Mouse (Mus musculus): Measurements from ENCODE around the gene Mrpl52. TPM values are rescaled to one million over a fixed set of nuclear protein-coding genes. Genes with fewer than 3 reads are reported as not detected.

The Mrpl52 gene
- polyA plus RNA-seq, 1 experiment from 2014 or later = 168 TPM

- no peak for ATAC-seq (ENCODE audit: insufficient read depth)
- Histone ChIP-seq H3K27ac (replicated peaks) (no peak overlapping the region), H3K9me3 (replicated peaks) (no peaks in the 10 kb centered on the region), H3K4me3 (replicated peaks) (no peak overlapping the region), H3K4me2 (no peak overlapping the region), H3K36me3 (replicated peaks) (peaks cover 7% of the 10 kb centered on the region; the same call in 1 of the 2 replicates), H3K27me3 (no peaks in the 10 kb centered on the region), H3K4me1 (replicated peaks) (no peaks in the 10 kb centered on the region), H3K9ac (no peak overlapping the region)
- WGBS (ENCODE audit: insufficient replicate concordance) = 48% methylated on average over 3 of the region's 3 CpGs
Observed at GRCm38 (mm10) chr14:54393794-54394193, 32.9 kb upstream of the Mrpl52 start.

DNA sequence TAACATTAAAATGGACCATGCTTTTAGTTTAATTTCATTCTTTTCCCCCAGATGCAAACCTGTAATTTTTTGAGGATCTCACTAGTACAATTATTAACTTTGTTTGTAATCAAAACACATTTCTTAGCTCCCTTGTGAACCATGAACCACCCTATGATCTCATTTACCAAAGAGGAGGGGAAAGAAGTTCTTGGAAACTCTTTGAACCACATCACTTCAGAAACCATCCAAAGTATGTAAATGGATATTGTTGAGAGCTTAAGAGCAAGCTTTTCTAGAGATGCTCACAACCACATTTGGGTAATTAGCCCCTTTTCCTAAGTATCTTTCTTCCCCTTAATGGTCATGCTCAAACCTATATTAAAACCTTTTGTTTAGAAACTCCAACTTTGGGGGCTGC, 32.4 kb upstream of the Mrpl52 start:
- H3K4me3 ChIP-seq (replicated peaks) = no peak overlapping the region
- H3K27ac ChIP-seq (replicated peaks) = no peak overlapping the region
- peaks cover 7% of the 10 kb centered on the region; the same call in 1 of the 2 replicates for H3K36me3 ChIP-seq (replicated peaks)
- H3K9me3 ChIP-seq (replicated peaks) = no peaks in the 10 kb centered on the region
- no peaks in the 10 kb centered on the region for H3K27me3 ChIP-seq
- no peak for ATAC-seq (ENCODE audit: insufficient read depth)
- H3K9ac ChIP-seq = no peak overlapping the region
- H3K4me2 ChIP-seq = no peak overlapping the region
- H3K4me1 ChIP-seq (replicated peaks) = peaks cover 3% of the 10 kb centered on the region; the same call in 1 of the 2 replicates

- Histone ChIP-seq H3K27ac (replicated peaks) (no peak overlapping the region), H3K4me3 (replicated peaks) (no peak overlapping the region), H3K4me1 (replicated peaks) (peaks cover 6% of the 10 kb centered on the region; the same call in 1 of the 2 replicates), H3K9ac (no peak overlapping the region), H3K36me3 (replicated peaks) (peaks cover 7% of the 10 kb centered on the region; the same call in 1 of the 2 replicates), H3K27me3 (no peaks in the 10 kb centered on the region), H3K4me2 (no peak overlapping the region), H3K9me3 (replicated peaks) (no peaks in the 10 kb centered on the region)
- 59% methylated on average over 7 of the region's 7 CpGs for WGBS (ENCODE audit: insufficient replicate concordance)
- ATAC-seq (ENCODE audit: insufficient read depth) = no peak
Observed at GRCm38 (mm10) chr14:54396685-54397084, 30.0 kb upstream of the Mrpl52 start.

- no peak overlapping the region for H3K4me2 ChIP-seq
- ATAC-seq (ENCODE audit: insufficient read depth) = no peak
- H3K4me3 ChIP-seq (replicated peaks) = no peak overlapping the region
- no peak overlapping the region for H3K27ac ChIP-seq (replicated peaks)
- H3K27me3 ChIP-seq = no peaks in the 10 kb centered on the region
- WGBS (ENCODE audit: insufficient replicate concordance) = 56% methylated on average over 7 of the region's 7 CpGs
- no peaks in the 10 kb centered on the region for H3K9me3 ChIP-seq (replicated peaks)
- no peak overlapping the region for H3K9ac ChIP-seq
- H3K4me1 ChIP-seq (replicated peaks) = peaks cover 6% of the 10 kb centered on the region; the same call in 1 of the 2 replicates
- H3K36me3 ChIP-seq (replicated peaks) = peaks cover 7% of the 10 kb centered on the region; the same call in 1 of the 2 replicates
Observed at GRCm38 (mm10) chr14:54397872-54398527, 28.7 kb upstream of the Mrpl52 start.

- Histone ChIP-seq H3K9ac (no peak overlapping the region), H3K27ac (replicated peaks) (no peak overlapping the region), H3K36me3 (replicated peaks) (peaks cover 7% of the 10 kb centered on the region; the same call in 1 of the 2 replicates), H3K4me3 (replicated peaks) (no peak overlapping the region), H3K27me3 (no peaks in the 10 kb centered on the region), H3K9me3 (replicated peaks) (no peaks in the 10 kb centered on the region), H3K4me2 (no peak overlapping the region), H3K4me1 (replicated peaks) (peaks cover 6% of the 10 kb centered on the region; the same call in 1 of the 2 replicates)
- ATAC-seq (ENCODE audit: insufficient read depth) = no peak
- WGBS (ENCODE audit: insufficient replicate concordance) = 53% methylated on average over 7 of the region's 7 CpGs
Observed at GRCm38 (mm10) chr14:54398528-54398916, 28.2 kb upstream of the Mrpl52 start.

DNA sequence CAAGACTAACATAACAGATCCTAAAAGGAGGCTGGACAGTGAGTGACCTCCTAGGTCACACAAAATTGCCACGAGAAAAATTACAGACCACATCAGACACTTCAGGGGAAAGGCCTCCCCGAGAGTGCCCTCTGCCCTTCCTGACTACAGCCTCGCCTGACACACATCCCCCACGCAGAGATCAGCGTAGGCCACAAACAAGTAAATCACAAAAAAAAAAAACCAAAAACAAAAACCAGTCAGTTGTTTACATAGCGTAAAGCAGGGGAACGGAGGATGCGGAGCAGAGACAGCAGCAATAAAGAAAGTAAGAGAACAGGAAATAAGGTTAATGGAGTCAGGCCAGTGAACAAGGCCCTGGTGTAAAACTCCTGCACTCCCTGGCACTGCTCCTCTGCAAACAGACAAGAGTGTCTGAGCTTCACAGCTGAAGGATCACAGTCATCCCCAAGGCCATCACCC, 27.8 kb upstream of the Mrpl52 start:
- Histone ChIP-seq H3K27ac (replicated peaks) (no peak overlapping the region), H3K4me3 (replicated peaks) (no peak overlapping the region), H3K9ac (no peak overlapping the region), H3K36me3 (replicated peaks) (peaks cover 7% of the 10 kb centered on the region; the same call in 1 of the 2 replicates), H3K4me2 (no peak overlapping the region), H3K9me3 (replicated peaks) (no peaks in the 10 kb centered on the region), H3K27me3 (no peaks in the 10 kb centered on the region), H3K4me1 (replicated peaks) (peaks cover 6% of the 10 kb centered on the region; the same call in 1 of the 2 replicates)
- 53% methylated on average over 8 of the region's 8 CpGs for WGBS (ENCODE audit: insufficient replicate concordance)
- no peak for ATAC-seq (ENCODE audit: insufficient read depth)

GRCm38 (mm10) chr14:54401723-54402122, 25.0 kb upstream of the Mrpl52 start:
- no peaks in the 10 kb centered on the region for H3K36me3 ChIP-seq (replicated peaks)
- no peak overlapping the region for H3K27ac ChIP-seq (replicated peaks)
- H3K27me3 ChIP-seq = no peaks in the 10 kb centered on the region
- H3K9ac ChIP-seq = no peak overlapping the region
- H3K4me3 ChIP-seq (replicated peaks) = no peak overlapping the region
- no peak overlapping the region for H3K4me2 ChIP-seq
- ATAC-seq (ENCODE audit: insufficient read depth) = no peak
- no peaks in the 10 kb centered on the region for H3K9me3 ChIP-seq (replicated peaks)
- 62% methylated on average over 3 of the region's 3 CpGs for WGBS (ENCODE audit: insufficient replicate concordance)
- peaks cover 22% of the 10 kb centered on the region for H3K4me1 ChIP-seq (replicated peaks)

DNA sequence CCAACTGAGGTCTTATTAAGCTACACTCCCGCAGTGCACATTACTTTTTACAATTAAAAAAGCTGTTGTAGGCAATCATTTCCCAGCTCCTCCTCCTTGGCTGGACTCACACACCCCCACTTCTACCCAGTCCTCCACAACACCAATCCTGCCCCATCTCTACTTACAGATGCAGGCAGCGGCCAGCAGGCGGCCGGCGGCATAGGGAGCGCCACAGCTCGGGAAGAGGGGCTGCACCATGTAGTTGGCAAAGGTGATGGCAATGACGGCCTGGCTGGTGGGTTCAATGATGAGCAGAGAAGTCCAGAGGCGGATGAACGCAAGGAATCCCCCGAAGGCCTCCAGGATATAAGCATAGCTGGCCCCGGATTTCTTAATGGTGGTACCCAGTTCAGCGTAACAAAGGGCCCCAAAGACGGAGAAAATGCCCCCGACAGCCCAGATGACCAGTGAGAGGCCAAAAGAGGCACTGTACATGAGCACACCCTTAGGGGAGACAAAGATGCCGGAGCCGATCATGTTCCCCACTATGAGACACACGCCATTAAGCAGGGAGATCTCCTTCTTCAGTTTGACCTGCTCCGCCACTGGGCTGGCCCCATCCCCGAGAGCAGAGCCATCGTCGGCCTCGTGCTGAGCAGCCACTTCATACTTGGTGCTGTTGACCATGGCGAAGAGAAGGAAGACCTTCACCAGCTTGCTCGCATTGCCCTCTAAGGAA, 18.2 kb upstream of the Mrpl52 start:
- no peaks in the 10 kb centered on the region for H3K27me3 ChIP-seq
- 77% methylated on average over 25 of the region's 25 CpGs for WGBS (ENCODE audit: insufficient replicate concordance)
- H3K27ac ChIP-seq (replicated peaks) = peak overlapping the region; percentile 67; the same call in 1 of the 2 replicates
- no peak overlapping the region for H3K9ac ChIP-seq
- peak overlapping the region; percentile 30 for H3K4me2 ChIP-seq
- peaks cover 49% of the 10 kb centered on the region for H3K4me1 ChIP-seq (replicated peaks)
- no peaks in the 10 kb centered on the region for H3K9me3 ChIP-seq (replicated peaks)
- H3K36me3 ChIP-seq (replicated peaks) = 0 out of 2 replicates have a peak, but pooled peaks cover 6% of the 10 kb centered on the region
- H3K4me3 ChIP-seq (replicated peaks) = 0 out of 2 replicates have a peak overlapping the region, but pooled peaks have one; percentile 7
- no peak for ATAC-seq (ENCODE audit: insufficient read depth)

DNA sequence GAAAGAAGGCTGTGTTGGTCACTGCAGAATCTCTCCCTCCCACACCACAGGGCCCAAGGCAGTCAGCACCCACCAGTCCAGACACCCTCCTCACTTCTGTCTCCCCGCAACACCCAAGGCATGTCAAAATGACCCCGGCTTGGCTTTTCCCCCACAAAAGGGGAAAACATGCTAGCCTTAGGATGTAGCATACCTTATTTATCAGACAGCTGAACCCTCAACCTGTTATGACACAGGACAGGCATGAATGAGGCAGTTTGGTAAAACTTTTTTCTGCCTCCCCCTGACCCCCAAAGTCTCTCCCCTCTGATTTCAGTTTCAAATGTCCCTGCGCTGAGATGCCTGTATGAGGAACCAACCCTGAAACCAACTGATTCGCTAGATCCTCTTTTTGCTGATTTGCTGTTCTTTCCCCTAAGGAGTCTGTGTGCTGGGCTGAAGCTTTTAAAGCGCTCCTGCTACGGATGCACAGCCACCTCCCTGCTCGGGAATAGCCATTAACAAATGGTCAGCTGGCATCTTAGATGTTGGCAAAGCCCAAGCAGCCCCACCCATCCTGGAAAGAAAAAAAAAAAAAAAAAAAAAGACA, 17.6 kb upstream of the Mrpl52 start:
- Histone ChIP-seq H3K4me3 (replicated peaks) (peak overlapping the region; percentile 9; the same call in 1 of the 2 replicates), H3K36me3 (replicated peaks) (0 out of 2 replicates have a peak, but pooled peaks cover 6% of the 10 kb centered on the region), H3K9ac (no peak overlapping the region), H3K4me2 (peak overlapping the region; percentile 39), H3K27ac (replicated peaks) (peak overlapping the region; percentile 67), H3K4me1 (replicated peaks) (peaks cover 56% of the 10 kb centered on the region), H3K9me3 (replicated peaks) (no peaks in the 10 kb centered on the region), H3K27me3 (no peaks in the 10 kb centered on the region)
- WGBS (ENCODE audit: insufficient replicate concordance) = 45% methylated on average over 7 of the region's 7 CpGs
- ATAC-seq (ENCODE audit: insufficient read depth) = no peak

DNA sequence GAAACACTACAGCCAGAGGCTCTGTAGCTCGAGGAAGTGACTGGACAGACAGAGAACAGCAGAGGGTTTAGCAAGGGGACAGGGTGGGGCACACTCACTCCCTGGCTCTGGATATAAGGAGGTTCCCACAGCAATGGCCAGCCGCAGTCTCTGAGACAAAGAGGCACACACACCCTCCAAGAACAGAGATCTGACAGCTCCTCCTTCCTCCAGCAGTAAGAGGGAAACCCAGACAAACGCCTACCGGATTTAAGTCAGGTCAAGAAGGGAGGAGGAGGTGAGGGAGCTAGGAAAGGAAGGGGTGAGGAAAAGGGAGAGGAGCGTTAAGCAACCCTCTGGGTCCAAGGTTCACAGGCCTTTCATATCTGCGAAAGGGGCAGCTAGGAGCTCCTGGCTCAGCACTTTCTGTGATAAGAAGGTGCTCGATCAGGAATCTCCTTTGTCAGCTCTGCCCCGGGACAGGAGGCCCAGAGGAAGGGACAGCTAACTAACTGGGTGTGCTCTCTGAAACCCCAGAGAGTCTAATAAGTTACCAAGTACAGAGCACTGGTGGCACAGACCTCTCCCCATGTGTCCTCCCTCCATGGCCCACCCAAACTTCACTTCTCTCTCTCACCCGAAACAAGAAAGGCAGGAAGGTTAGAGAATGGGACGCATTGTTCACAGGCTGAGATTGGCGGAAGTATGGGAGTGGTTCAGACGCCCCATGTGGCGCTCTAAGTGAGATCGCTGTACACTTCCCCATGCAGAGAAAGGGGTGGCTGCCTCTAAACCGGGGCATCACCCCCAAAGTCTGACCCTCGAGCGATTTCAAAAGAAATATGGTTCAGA, 16.5 kb upstream of the Mrpl52 start:
- 21% methylated on average over 17 of the region's 17 CpGs for WGBS (ENCODE audit: insufficient replicate concordance)
- H3K27me3 ChIP-seq = no peaks in the 10 kb centered on the region
- peak overlapping the region; percentile 39 for H3K4me2 ChIP-seq
- no peaks in the 10 kb centered on the region for H3K9me3 ChIP-seq (replicated peaks)
- H3K27ac ChIP-seq (replicated peaks) = peak overlapping the region; percentile 67
- H3K4me1 ChIP-seq (replicated peaks) = peaks cover 58% of the 10 kb centered on the region
- H3K4me3 ChIP-seq (replicated peaks) = peak overlapping the region; percentile 9
- H3K9ac ChIP-seq = peak overlapping the region; percentile 21; the same call in 1 of the 2 replicates
- 0 out of 2 replicates have a peak, but pooled peaks cover 6% of the 10 kb centered on the region for H3K36me3 ChIP-seq (replicated peaks)
- ATAC-seq (ENCODE audit: insufficient read depth) = peak; percentile 50
